Mouse (Mus musculus) limb, embryonic 11.5 days (tissue): Measurements from ENCODE around the gene Mia3. TPM values are rescaled to one million over a fixed set of nuclear protein-coding genes. Genes with fewer than 3 reads are reported as not detected.

ENCODE experiments used
- ATAC-seq: fragments of 200-750 bp; cut with Nextera tagmentation; 2 replicates; pipeline ENCODE4 v1.8.0; 2017; ENCODE audit warnings: low read depth; ENCODE audit not compliant: insufficient number of reproducible peaks, low FRiP score, low TSS enrichment
- DNase-seq: peaks from one replicate; pipeline ENCODE4 v3.0.0-alpha.2; 2015; ENCODE audit warnings: low spot score
- H3K27ac ChIP-seq: fragments of 300-500 bp; sonication (generic); replicated peaks from 2 replicates; pipeline ENCODE4 v1.5.1; 2014; ENCODE audit warnings: low read depth, mild to moderate bottlenecking, low read length
- H3K27me3 ChIP-seq: fragments of 300-500 bp; sonication (generic); 2 replicates; pipeline ENCODE4 v1.6.1; 2014; ENCODE audit warnings: mild to moderate bottlenecking, low read length, mixed read lengths; ENCODE audit not compliant: control insufficient read depth, insufficient read depth
- H3K36me3 ChIP-seq: fragments of 300-500 bp; sonication (generic); 2 replicates; pipeline ENCODE4 v1.6.1; 2014; ENCODE audit warnings: mild to moderate bottlenecking, low read length, moderate library complexity, mixed read lengths; ENCODE audit not compliant: control insufficient read depth, insufficient read depth
- H3K4me1 ChIP-seq: fragments of 300-500 bp; sonication (generic); 2 replicates; pipeline ENCODE4 v1.6.1; 2014; ENCODE audit warnings: low read length, mixed read lengths; ENCODE audit not compliant: control insufficient read depth, insufficient read depth
- H3K4me2 ChIP-seq: fragments of 300-500 bp; sonication (generic); 2 replicates; pipeline ENCODE4 v1.6.1; 2014; ENCODE audit warnings: low read depth, mild to moderate bottlenecking, moderate library complexity; ENCODE audit not compliant: severe bottlenecking
- H3K4me3 ChIP-seq: fragments of 300-500 bp; sonication (generic); 2 replicates; pipeline ENCODE4 v1.5.1; 2014; ENCODE audit warnings: low read depth, low read length
- H3K9ac ChIP-seq: fragments of 300-500 bp; sonication (generic); 2 replicates; pipeline ENCODE4 v1.6.1; 2014; ENCODE audit warnings: mild to moderate bottlenecking, low read length
- H3K9me3 ChIP-seq: fragments of 300-500 bp; sonication (generic); 2 replicates; pipeline ENCODE4 v1.6.1; 2016; ENCODE audit warnings: low read length; ENCODE audit not compliant: control insufficient read depth
- WGBS: fragments of 180-500 bp; shearing (Covaris S2); extraction: QIAGEN DNeasy Blood & Tissue Kit; methylation state at CpG from one replicate; pipeline ENCODE4 v1.1.7; 2014; 5-methylcytosine and 5-hydroxymethylcytosine counted together
- polyA plus RNA-seq: library from polyadenylated mRNA; unstranded; fragments of >200 nt; fragmentation: Nextera tagmentation; extraction: Ambion mirVana; gene quantifications from 2 replicates; pipeline ENCODE4 v1.2.1, GENCODE M21; 2014

The Mia3 gene
- polyA plus RNA-seq, 1 experiment from 2014 or later: 103 TPM

DNA sequence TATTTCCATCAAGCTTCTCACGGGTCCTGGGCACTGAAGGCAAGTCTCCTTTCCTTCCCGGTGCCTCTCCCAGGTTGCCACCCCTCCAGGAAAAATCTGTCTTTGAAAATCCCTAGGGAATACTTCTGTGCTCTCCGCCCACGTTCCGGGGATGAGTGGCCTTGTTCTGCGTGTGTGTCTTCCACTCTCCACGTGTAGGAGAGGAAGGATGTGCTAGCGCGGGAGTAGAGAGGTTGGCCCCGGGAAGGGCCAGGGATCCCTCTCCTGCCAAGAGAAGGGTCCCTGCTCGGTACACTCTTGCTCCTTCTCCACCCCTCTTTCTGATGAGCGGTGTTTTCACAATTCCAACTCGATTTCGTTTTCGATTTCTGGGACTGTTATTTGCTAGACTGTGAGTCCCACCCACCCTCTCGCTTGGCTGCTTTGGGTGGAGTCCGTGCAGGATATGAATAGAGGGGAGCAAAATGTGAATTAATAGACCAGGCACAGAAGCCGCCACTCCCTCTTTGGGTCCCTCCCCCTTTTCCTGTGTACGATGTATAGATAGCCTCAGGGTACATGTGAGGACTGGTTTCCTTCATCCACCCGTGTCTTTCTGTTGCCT, 71.4 kb downstream of the Mia3 start:
- H3K4me2 ChIP-seq: peak overlapping the region; percentile 44
- no peak overlapping the region for H3K27ac ChIP-seq
- no peaks in the 10 kb centered on the region for H3K4me1 ChIP-seq
- H3K36me3 ChIP-seq: 0 out of 2 replicates have a peak, but pooled peaks cover 3% of the 10 kb centered on the region
- H3K4me3 ChIP-seq: peak overlapping the region; percentile 46
- H3K27me3 ChIP-seq: no peaks in the 10 kb centered on the region
- 1% methylated on average over 20 of the region's 20 CpGs for WGBS
- peak; percentile 65 for DNase-seq
- no peak for ATAC-seq
- peak overlapping the region; percentile 34 for H3K9ac ChIP-seq
- H3K9me3 ChIP-seq: no peaks in the 10 kb centered on the region

DNA sequence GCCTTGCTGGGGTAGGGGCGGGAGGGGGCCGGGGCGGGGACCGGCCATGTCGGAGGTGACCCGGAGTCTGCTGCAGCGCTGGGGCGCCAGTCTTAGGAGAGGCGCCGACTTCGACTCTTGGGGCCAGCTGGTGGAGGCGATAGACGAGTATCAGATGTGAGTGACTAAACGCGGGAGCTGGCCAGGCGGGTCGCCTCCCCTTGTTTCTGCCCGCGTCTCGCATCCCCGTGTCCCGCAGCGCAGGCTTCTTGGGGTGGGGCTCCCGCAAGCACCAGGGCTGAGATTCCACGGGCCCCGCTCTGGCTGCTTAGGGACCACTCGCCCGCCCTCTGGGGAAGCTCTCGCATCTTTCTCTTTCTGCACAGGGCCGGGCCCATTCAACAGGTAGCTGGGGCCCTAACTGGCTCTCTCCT, 71.9 kb downstream of the Mia3 start:
- H3K27me3 ChIP-seq: no peaks in the 10 kb centered on the region
- under 1% methylated on average over 26 of the region's 30 CpGs for whole genome bisulfite sequencing
- peak overlapping the region; percentile 34 for H3K9ac ChIP-seq
- peak; percentile 72 for DNase-seq
- 0 out of 2 replicates have a peak, but pooled peaks cover 3% of the 10 kb centered on the region for H3K36me3 ChIP-seq
- H3K4me1 ChIP-seq: no peaks in the 10 kb centered on the region
- peak overlapping the region; percentile 44 for H3K4me2 ChIP-seq
- peak overlapping the region; percentile 46 for H3K4me3 ChIP-seq
- no peak for ATAC-seq
- no peak overlapping the region for H3K27ac ChIP-seq
- H3K9me3 ChIP-seq: no peaks in the 10 kb centered on the region

DNA sequence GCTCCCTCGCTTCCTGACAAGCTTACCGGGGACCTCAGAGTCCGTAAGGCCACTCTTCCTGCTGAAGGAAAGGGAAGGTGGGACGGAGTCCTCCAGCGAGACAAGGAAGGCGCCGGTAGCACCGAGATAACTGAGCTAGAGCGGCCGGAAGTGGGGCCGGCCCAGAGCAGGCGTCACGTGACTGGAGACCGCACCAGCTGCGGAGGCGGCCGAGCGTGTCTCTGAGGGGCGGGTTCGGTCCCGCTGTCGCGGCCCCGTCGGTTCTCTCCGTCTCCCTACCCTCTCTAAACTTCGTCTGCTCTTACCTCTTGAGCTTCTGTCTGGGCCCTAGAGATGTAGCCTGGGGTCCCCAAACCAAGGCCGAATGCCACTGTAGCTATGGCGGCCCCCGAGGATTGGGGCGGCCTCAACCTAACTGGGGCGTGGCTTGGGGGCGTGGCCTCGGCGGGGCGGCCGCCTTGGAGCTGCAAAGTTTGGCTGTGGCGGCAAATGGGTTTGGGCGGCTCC, 72.4 kb downstream of the Mia3 start, which contains the start of gene Brox:
Brox (minus strand) TSS at position 393 of the 507 bp plus-strand sequence.
- WGBS: under 1% methylated on average over 38 of the region's 39 CpGs
- ATAC-seq (peak; percentile 85), DNase-seq (peak; percentile 96)
- no peaks in the 10 kb centered on the region for H3K27me3 ChIP-seq
- 0 out of 2 replicates have a peak, but pooled peaks cover 3% of the 10 kb centered on the region for H3K36me3 ChIP-seq
- H3K27ac ChIP-seq: no peak within 1 kb of the TSS
- peak within 1 kb of the TSS; percentile 46 for H3K4me3 ChIP-seq
- peak within 1 kb of the TSS; percentile 44 for H3K4me2 ChIP-seq
- H3K9me3 ChIP-seq: no peaks in the 10 kb centered on the region
- H3K9ac ChIP-seq: peak within 1 kb of the TSS; percentile 34
- no peaks in the 10 kb centered on the region for H3K4me1 ChIP-seq

DNA sequence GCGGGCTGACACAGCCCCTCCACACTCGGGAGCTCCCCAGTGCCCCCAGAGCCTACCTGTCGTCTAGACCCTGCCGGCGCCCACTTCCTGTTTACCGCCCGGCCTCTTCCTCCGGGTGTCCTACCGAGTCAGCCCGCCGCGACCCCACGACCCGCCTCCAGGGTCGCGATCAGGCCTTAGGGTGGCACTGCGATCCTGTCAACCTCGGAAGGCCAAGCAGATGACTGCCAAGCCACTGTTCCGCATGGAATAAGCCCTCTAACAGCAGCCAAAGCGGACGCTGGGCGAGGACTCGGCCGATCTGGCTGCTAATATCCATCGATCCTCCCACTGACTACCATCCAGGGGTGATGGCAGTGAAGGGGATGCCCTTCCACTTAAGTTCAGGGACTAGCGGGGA, 72.9 kb downstream of the Mia3 start, which contains the start of gene Aida:
Aida (plus strand) TSS at position 126 of the 400 bp plus-strand sequence.
- 0% methylated on average over 26 of the region's 26 CpGs for WGBS
- peak; percentile 8; the same call in 1 of the 2 replicates for ATAC-seq

DNA sequence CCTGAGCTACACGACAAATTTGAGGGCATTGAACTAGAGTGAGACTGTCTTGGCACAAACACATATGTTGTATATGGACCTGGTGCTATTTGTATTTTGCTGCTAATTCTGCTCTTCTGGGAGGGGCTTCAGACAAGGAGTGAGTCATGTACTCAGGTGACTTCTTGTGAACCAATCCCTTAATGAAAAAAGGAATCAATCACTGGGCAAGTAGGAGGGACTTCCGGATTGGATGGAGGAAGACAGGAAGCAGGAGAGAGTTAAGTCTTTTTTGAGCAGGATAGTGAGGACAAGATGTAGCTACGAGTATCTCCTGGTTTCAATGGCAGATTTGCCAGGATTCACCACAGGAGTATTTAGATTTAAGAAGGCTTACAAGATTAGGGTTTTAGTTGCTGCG, 79.8 kb downstream of the Mia3 start:
- Histone ChIP-seq H3K9me3 (no peaks in the 10 kb centered on the region), H3K4me3 (no peak overlapping the region), H3K27me3 (no peaks in the 10 kb centered on the region), H3K4me1 (no peaks in the 10 kb centered on the region), H3K36me3 (peaks cover 19% of the 10 kb centered on the region), H3K27ac (no peak overlapping the region), H3K9ac (no peak overlapping the region), H3K4me2 (no peak overlapping the region)
- no peak for ATAC-seq
- no peak for DNase-seq
- 85% methylated on average over 4 of the region's 4 CpGs for WGBS

More for the DNA sequence above, 72.9 kb downstream of the Mia3 start, which contains the start of gene Aida:
- Histone ChIP-seq H3K9ac (peak within 1 kb of the TSS; percentile 34), H3K36me3 (peaks cover 3% of the 10 kb centered on the region; the same call in 1 of the 2 replicates), H3K4me1 (no peaks in the 10 kb centered on the region), H3K9me3 (no peaks in the 10 kb centered on the region), H3K4me2 (peak within 1 kb of the TSS; percentile 44), H3K27me3 (no peaks in the 10 kb centered on the region), H3K4me3 (peak within 1 kb of the TSS; percentile 46), H3K27ac (no peak within 1 kb of the TSS)
- DNase-seq: peak; percentile 68

DNA sequence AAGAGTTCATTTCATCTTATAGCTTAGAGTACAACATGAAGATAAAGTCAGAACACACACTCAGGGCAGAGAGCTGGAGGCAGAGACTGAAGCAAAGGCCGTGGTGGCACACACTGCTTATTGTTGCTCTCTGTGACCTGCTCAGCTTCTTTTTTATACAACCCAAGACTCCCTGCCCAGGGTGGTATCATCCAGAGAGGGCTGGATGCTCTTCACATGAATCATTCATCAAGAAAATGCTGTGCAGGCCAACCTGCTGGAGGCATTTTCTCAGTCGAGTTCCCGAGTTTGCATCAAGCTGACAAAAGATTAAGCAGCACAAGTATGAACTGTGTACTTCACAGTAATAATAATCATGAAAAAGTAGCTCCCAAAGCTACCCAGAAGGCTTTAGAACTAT, 81.0 kb downstream of the Mia3 start:
- no peaks in the 10 kb centered on the region for H3K9me3 ChIP-seq
- no peak overlapping the region for H3K4me2 ChIP-seq
- peaks cover 22% of the 10 kb centered on the region for H3K36me3 ChIP-seq
- ATAC-seq (no peak), DNase-seq (no peak)
- no peak overlapping the region for H3K9ac ChIP-seq
- H3K27me3 ChIP-seq: no peaks in the 10 kb centered on the region
- no peak overlapping the region for H3K27ac ChIP-seq
- H3K4me1 ChIP-seq: no peaks in the 10 kb centered on the region
- WGBS: 88% methylated on average over 3 of the region's 3 CpGs
- no peak overlapping the region for H3K4me3 ChIP-seq

Other genes with a start within 250 kb of the Mia3 start
- 19.3 and 20.1 TPM in 2 replicates for gene Disp1, start 148.0 kb downstream of the Mia3 start, polyA plus RNA-seq
- gene Aida, start 73.0 kb downstream of the Mia3 start, polyA plus RNA-seq: 26.8 and 42.4 TPM in 2 replicates
- 40.3 and 41.7 TPM in 2 replicates for gene Brox, start 72.3 kb downstream of the Mia3 start, polyA plus RNA-seq
- 19.2 and 20.7 TPM in 2 replicates for gene Taf1a, start 19.4 kb upstream of the Mia3 start, polyA plus RNA-seq
- gene Hhipl2, start 48.7 kb upstream of the Mia3 start, polyA plus RNA-seq: 0.15 TPM in 1 of 2 replicates, not detected in the other